Mouse (Mus musculus): ENCODE data around the gene Gm5751.
"Not testable (repeated sequence)": the region's sequence is repeated elsewhere in the genome, so short reads cannot be mapped to it uniquely, and the experiment has no call there.

The Gm5751 gene

GRCm38 (mm10) chrX:8873953-8874352 lies at the start of gene Gm5751:
Gene Gm5751 (plus strand): TSS chrX:8874253.
- not testable (repeated sequence) for DNase-seq

- DNase-seq = peak; percentile 7 to 10
Measured at GRCm38 (mm10) chrX:8832043-8832442, 42.0 kb upstream of the Gm5751 start.

GRCm38 (mm10) chrX:8843694-8844093 lies 30.4 kb upstream of the Gm5751 start, which contains the start of gene Gm6592:
Gene Gm6592 (plus strand): TSS chrX:8843994.
- DNase-seq = no peak

- DNase-seq = no peak
Measured at GRCm38 (mm10) chrX:8852486-8852885, 21.6 kb upstream of the Gm5751 start.

- DNase-seq = peak; percentile 71 to 76
Measured at GRCm38 (mm10) chrX:8864331-8864730, 9.7 kb upstream of the Gm5751 start.

- no peak for DNase-seq
Measured at GRCm38 (mm10) chrX:8884336-8884735, 10.3 kb downstream of the Gm5751 start.

- DNase-seq = peak in 1 of 2 experiments; percentile 25
Measured at GRCm38 (mm10) chrX:8891975-8892342, 17.9 kb downstream of the Gm5751 start.

- peak; percentile 71 to 74 for DNase-seq
Measured at GRCm38 (mm10) chrX:8892343-8893155, 18.5 kb downstream of the Gm5751 start, which contains the start of gene B630019K06Rik. Gene B630019K06Rik (plus strand): TSS chrX:8892382.

- DNase-seq = peak; percentile 6 to 10
Measured at GRCm38 (mm10) chrX:8893182-8893651, 19.2 kb downstream of the Gm5751 start.

- no peak for DNase-seq
Measured at GRCm38 (mm10) chrX:8900823-8901222, 26.8 kb downstream of the Gm5751 start.

- DNase-seq = no peak
Measured at GRCm38 (mm10) chrX:8901906-8902472, 27.9 kb downstream of the Gm5751 start.

GRCm38 (mm10) chrX:8921080-8921479 lies 47.0 kb downstream of the Gm5751 start:
- no peak for DNase-seq

GRCm38 (mm10) chrX:8921813-8922607 lies 48.0 kb downstream of the Gm5751 start:
- peak in 1 of 2 experiments; percentile 2 for DNase-seq

GRCm38 (mm10) chrX:8927308-8927707 lies 53.3 kb downstream of the Gm5751 start:
- DNase-seq = no peak

All from lung, adult 18-20 months (tissue).